Mouse (Mus musculus): ENCODE measurements around the gene Ppfibp2. TPM values are rescaled to one million over a fixed set of nuclear protein-coding genes. Genes with fewer than 3 reads are reported as not detected.

Gene Ppfibp2
- polyA plus RNA-seq, 1 experiment from 2014 or later, result 2.4 TPM

- WGBS, result 86% methylated on average over 12 of the region's 12 CpGs
- Histone ChIP-seq H3K4me3 (no peak overlapping the region), H3K27ac (replicated peaks) (no peak overlapping the region), H3K4me1 (replicated peaks) (no peaks in the 10 kb centered on the region), H3K9ac (no peak overlapping the region), H3K9me3 (no peaks in the 10 kb centered on the region), H3K36me3 (no peaks in the 10 kb centered on the region), H3K27me3 (no peaks in the 10 kb centered on the region), H3K4me2 (no peak overlapping the region)
- no peak for ATAC-seq (ENCODE audit: low read depth)
Measured at GRCm38 (mm10) chr7:107648937-107649688, 54.1 kb downstream of the Ppfibp2 start.

DNA sequence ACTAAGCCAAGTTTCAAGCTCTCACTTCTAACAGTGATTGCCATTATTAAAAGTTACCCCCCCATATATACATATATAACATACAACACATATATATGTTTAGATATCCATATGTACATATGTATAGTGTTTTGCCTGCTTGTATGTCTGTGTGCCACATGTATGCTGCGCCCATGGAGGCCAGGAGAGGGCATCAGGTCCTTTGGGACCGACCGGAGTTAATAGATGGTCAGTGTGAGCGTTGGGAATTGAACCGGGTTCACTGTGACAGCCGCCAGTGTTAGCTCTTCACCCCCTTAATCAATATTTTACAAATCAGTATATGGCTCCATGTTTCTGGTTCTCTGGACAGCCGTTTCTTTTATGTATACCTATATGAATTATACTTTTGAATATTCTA lies 55.0 kb downstream of the Ppfibp2 start:
- 87% methylated on average over 7 of the region's 7 CpGs for WGBS
- no peak for ATAC-seq (ENCODE audit: low read depth)
- no peak overlapping the region for H3K4me2 ChIP-seq
- H3K9ac ChIP-seq, result no peak overlapping the region
- H3K4me3 ChIP-seq, result no peak overlapping the region
- H3K4me1 ChIP-seq (replicated peaks), result no peaks in the 10 kb centered on the region
- no peaks in the 10 kb centered on the region for H3K27me3 ChIP-seq
- H3K27ac ChIP-seq (replicated peaks), result no peak overlapping the region
- H3K9me3 ChIP-seq, result no peaks in the 10 kb centered on the region
- H3K36me3 ChIP-seq, result no peaks in the 10 kb centered on the region

DNA sequence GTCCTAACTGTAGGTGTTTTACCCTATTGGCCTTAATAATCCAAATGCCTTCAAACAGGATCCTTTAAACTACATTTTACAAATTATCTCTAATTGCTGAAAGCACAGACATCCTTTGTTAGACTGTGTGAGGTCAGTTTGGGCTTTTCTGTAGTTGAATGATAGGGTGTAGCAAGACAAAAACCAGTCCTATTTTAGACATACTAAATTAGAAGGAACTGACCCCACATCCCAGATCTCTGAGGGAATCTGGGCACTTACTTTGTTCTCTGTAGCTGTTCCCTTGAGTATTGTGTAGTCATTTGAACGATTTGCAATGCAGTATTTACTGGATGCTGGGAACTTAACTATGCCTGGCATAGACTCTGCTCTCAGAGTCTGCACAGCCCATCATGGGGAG lies 56.8 kb downstream of the Ppfibp2 start:
- H3K9ac ChIP-seq, result no peak overlapping the region
- no peak overlapping the region for H3K27ac ChIP-seq (replicated peaks)
- H3K27me3 ChIP-seq, result no peaks in the 10 kb centered on the region
- WGBS, result 42% methylated on average over 1 of the region's 1 CpGs
- H3K36me3 ChIP-seq, result no peaks in the 10 kb centered on the region
- no peak overlapping the region for H3K4me3 ChIP-seq
- H3K4me1 ChIP-seq (replicated peaks), result no peaks in the 10 kb centered on the region
- H3K9me3 ChIP-seq, result no peaks in the 10 kb centered on the region
- no peak overlapping the region for H3K4me2 ChIP-seq
- ATAC-seq (ENCODE audit: low read depth), result no peak

- H3K4me3 ChIP-seq, result no peak overlapping the region
- ATAC-seq (ENCODE audit: low read depth), result no peak
- no peak overlapping the region for H3K4me2 ChIP-seq
- H3K9ac ChIP-seq, result no peak overlapping the region
- no peaks in the 10 kb centered on the region for H3K36me3 ChIP-seq
- H3K27me3 ChIP-seq, result no peaks in the 10 kb centered on the region
- 90% methylated on average over 6 of the region's 6 CpGs for WGBS
- no peak overlapping the region for H3K27ac ChIP-seq (replicated peaks)
- no peaks in the 10 kb centered on the region for H3K9me3 ChIP-seq
- no peaks in the 10 kb centered on the region for H3K4me1 ChIP-seq (replicated peaks)
Measured at GRCm38 (mm10) chr7:107656451-107656850, 61.4 kb downstream of the Ppfibp2 start.

DNA sequence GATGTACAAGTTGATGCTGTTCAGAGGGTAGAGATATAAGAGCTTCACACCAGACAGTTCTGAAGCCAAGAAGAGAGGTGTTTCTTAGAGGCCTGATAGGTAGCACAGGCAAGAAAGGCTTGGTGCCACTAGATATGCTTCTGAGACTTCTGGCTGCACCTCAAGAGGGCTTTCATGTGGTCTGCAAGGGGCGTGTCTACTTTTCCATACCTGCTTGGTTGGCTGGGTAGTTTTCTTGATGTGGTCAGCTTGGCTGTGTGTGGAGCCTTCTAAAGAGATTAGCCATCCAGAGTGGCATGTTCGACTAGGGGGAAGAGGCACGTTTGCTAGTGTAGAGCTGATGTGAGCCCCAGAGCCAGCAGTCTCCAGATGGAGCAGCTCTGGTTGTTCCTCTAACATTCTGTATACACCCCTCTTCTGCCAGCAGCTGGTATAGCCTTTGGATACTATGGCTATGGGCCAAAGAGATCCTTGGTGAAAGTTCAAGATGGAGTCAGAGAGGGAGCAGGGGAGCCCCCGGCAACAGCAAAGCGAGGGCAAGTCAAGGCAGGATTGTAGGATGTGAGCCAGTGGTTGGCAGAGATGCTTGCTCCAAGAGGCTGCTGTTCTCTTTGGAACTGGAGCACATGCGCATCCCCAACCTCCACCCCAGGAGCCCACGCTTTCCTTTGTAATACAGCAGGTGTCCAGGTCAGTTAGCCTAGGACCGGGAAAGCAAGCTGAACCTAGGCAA lies 64.3 kb downstream of the Ppfibp2 start:
- no peak overlapping the region for H3K4me3 ChIP-seq
- ATAC-seq (ENCODE audit: low read depth), result no peak
- H3K9ac ChIP-seq, result no peak overlapping the region
- 88% methylated on average over 8 of the region's 8 CpGs for WGBS
- H3K4me2 ChIP-seq, result no peak overlapping the region
- no peak overlapping the region for H3K27ac ChIP-seq (replicated peaks)
- peaks cover 5% of the 10 kb centered on the region for H3K4me1 ChIP-seq (replicated peaks)
- no peaks in the 10 kb centered on the region for H3K9me3 ChIP-seq
- H3K36me3 ChIP-seq, result no peaks in the 10 kb centered on the region
- peaks cover 7% of the 10 kb centered on the region for H3K27me3 ChIP-seq

- 15% methylated on average over 8 of the region's 8 CpGs for WGBS
- Histone ChIP-seq H3K27ac (replicated peaks) (no peak overlapping the region), H3K27me3 (peaks cover 16% of the 10 kb centered on the region), H3K4me1 (replicated peaks) (peaks cover 24% of the 10 kb centered on the region), H3K9ac (no peak overlapping the region), H3K4me3 (no peak overlapping the region), H3K36me3 (no peaks in the 10 kb centered on the region), H3K9me3 (no peaks in the 10 kb centered on the region), H3K4me2 (no peak overlapping the region)
- ATAC-seq (ENCODE audit: low read depth), result peak; percentile 70
Measured at GRCm38 (mm10) chr7:107661189-107661842, 66.3 kb downstream of the Ppfibp2 start.

GRCm38 (mm10) chr7:107661843-107662281 lies 66.9 kb downstream of the Ppfibp2 start:
- Histone ChIP-seq H3K27ac (replicated peaks) (no peak overlapping the region), H3K9me3 (no peaks in the 10 kb centered on the region), H3K9ac (no peak overlapping the region), H3K4me3 (no peak overlapping the region), H3K36me3 (no peaks in the 10 kb centered on the region), H3K27me3 (peaks cover 21% of the 10 kb centered on the region), H3K4me1 (replicated peaks) (peaks cover 30% of the 10 kb centered on the region), H3K4me2 (no peak overlapping the region)
- no peak for ATAC-seq (ENCODE audit: low read depth)
- WGBS, result 63% methylated on average over 5 of the region's 5 CpGs

DNA sequence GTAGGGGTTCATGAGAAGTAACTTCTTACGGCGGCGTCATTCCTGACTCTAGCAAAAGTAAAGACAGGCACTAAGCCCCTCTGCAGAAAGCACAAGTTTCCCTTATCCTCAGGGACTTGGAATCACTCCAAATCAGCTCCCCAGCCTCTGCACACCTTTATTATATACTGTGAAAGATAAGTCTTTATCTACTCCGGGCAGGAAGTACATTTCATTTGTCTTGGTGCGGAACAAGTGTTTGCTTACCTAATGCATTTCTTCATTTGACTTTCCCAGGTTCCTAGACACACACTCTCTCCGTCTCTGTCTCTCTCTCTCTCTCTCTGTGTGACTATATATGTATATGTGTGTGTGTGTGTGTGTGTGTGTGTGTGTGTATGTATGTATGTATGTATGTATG lies 68.6 kb downstream of the Ppfibp2 start:
- H3K4me2 ChIP-seq, result no peak overlapping the region
- H3K9me3 ChIP-seq, result no peaks in the 10 kb centered on the region
- peaks cover 34% of the 10 kb centered on the region for H3K4me1 ChIP-seq (replicated peaks)
- no peaks in the 10 kb centered on the region for H3K36me3 ChIP-seq
- WGBS, result 84% methylated on average over 6 of the region's 6 CpGs
- H3K27me3 ChIP-seq, result peaks cover 33% of the 10 kb centered on the region
- no peak overlapping the region for H3K9ac ChIP-seq
- peak overlapping the region; percentile 54; the same call in 1 of the 2 replicates for H3K27ac ChIP-seq (replicated peaks)
- no peak overlapping the region for H3K4me3 ChIP-seq
- no peak for ATAC-seq (ENCODE audit: low read depth)

GRCm38 (mm10) chr7:107664063-107665056 lies 69.4 kb downstream of the Ppfibp2 start:
- Histone ChIP-seq H3K9me3 (no peaks in the 10 kb centered on the region), H3K4me1 (replicated peaks) (peaks cover 34% of the 10 kb centered on the region), H3K27me3 (peaks cover 36% of the 10 kb centered on the region), H3K9ac (no peak overlapping the region), H3K4me2 (no peak overlapping the region), H3K36me3 (no peaks in the 10 kb centered on the region), H3K27ac (replicated peaks) (peak overlapping the region; percentile 54), H3K4me3 (no peak overlapping the region)
- WGBS, result 51% methylated on average over 8 of the region's 8 CpGs
- ATAC-seq (ENCODE audit: low read depth), result 0 out of 2 replicates have a peak, but pooled peaks have one; percentile 16

DNA sequence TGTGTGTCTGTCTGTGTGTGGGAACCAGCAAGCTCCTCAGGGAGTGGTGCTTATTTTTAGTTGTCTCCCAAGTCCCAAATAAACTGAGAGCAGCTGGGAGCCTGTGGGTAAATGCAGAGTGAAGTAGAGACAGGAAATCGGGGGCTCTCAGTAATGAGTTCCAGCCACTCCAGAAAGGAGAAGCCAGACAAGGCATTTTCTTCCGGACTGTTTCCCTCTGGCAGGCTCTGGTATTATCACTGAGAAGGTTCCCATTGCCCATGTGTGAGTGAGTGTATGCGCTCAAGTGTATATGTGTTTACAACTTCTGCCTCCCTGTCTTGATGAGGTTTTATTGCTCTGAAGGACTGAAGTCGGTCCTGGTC lies 70.2 kb downstream of the Ppfibp2 start:
- no peak for ATAC-seq (ENCODE audit: low read depth)
- 29% methylated on average over 4 of the region's 4 CpGs for WGBS
- peaks cover 36% of the 10 kb centered on the region for H3K27me3 ChIP-seq
- H3K4me1 ChIP-seq (replicated peaks), result peaks cover 34% of the 10 kb centered on the region
- no peaks in the 10 kb centered on the region for H3K9me3 ChIP-seq
- peak overlapping the region; percentile 47; the same call in 1 of the 2 replicates for H3K9ac ChIP-seq
- peak overlapping the region; percentile 10; the same call in 1 of the 2 replicates for H3K4me3 ChIP-seq
- H3K27ac ChIP-seq (replicated peaks), result peak overlapping the region; percentile 54
- no peaks in the 10 kb centered on the region for H3K36me3 ChIP-seq
- H3K4me2 ChIP-seq, result peak overlapping the region; percentile 39; the same call in 1 of the 2 replicates

- H3K27ac ChIP-seq (replicated peaks), result peak overlapping the region; percentile 47
- H3K9ac ChIP-seq, result peak overlapping the region; percentile 47; the same call in 1 of the 2 replicates
- no peaks in the 10 kb centered on the region for H3K36me3 ChIP-seq
- peaks cover 36% of the 10 kb centered on the region for H3K27me3 ChIP-seq
- peak; percentile 15; the same call in 1 of the 2 replicates for ATAC-seq (ENCODE audit: low read depth)
- peaks cover 34% of the 10 kb centered on the region for H3K4me1 ChIP-seq (replicated peaks)
- H3K4me2 ChIP-seq, result peak overlapping the region; percentile 39
- peak overlapping the region; percentile 10 for H3K4me3 ChIP-seq
- 11% methylated on average over 9 of the region's 9 CpGs for WGBS
- no peaks in the 10 kb centered on the region for H3K9me3 ChIP-seq
Measured at GRCm38 (mm10) chr7:107665586-107666261, 70.7 kb downstream of the Ppfibp2 start.

Data from neural tube, embryonic 13.5 days (tissue).